Mouse (Mus musculus) stomach, embryonic 16.5 days (tissue): Measurements from ENCODE around the gene Pde4d. TPM values are rescaled to one million over a fixed set of nuclear protein-coding genes. Genes with fewer than 3 reads are reported as not detected.

Source experiments
- ATAC-seq: fragments of 200-750 bp; cut with Nextera tagmentation; 2 replicates; pipeline ENCODE4 v1.8.0; 2017; ENCODE audit warnings: moderate number of reproducible peaks, moderate TSS enrichment; ENCODE audit not compliant: insufficient read depth, low FRiP score
- H3K27ac ChIP-seq: fragments of 300-500 bp; sonication (generic); 2 replicates; pipeline ENCODE4 v1.5.1; 2014; ENCODE audit warnings: low read length
- H3K27me3 ChIP-seq: fragments of 300-500 bp; sonication (generic); 2 replicates; pipeline ENCODE4 v1.6.1; 2014; ENCODE audit warnings: low read length, control low read depth, mixed read lengths; ENCODE audit not compliant: control insufficient read depth, insufficient read depth
- H3K36me3 ChIP-seq: fragments of 300-500 bp; sonication (generic); 2 replicates; pipeline ENCODE4 v1.6.1; 2014; ENCODE audit warnings: low read length; ENCODE audit not compliant: control insufficient read depth, insufficient read depth
- H3K4me1 ChIP-seq: fragments of 300-500 bp; sonication (generic); 2 replicates; pipeline ENCODE4 v1.6.1; 2014; ENCODE audit warnings: low read length, control low read depth, mixed read lengths; ENCODE audit not compliant: control insufficient read depth, insufficient read depth
- H3K4me2 ChIP-seq: fragments of 300-500 bp; sonication (generic); 2 replicates; pipeline ENCODE4 v1.6.1; 2014; ENCODE audit warnings: low read depth, low read length, mixed read lengths
- H3K4me3 ChIP-seq: fragments of 300-500 bp; sonication (generic); replicated peaks from 2 replicates; pipeline ENCODE4 v1.5.1; 2014; ENCODE audit warnings: mild to moderate bottlenecking, low read length
- H3K9ac ChIP-seq: fragments of 300-500 bp; sonication (generic); 2 replicates; pipeline ENCODE4 v1.6.1; 2014; ENCODE audit warnings: low read length
- H3K9me3 ChIP-seq: fragments of 300-500 bp; sonication (generic); replicated peaks from 2 replicates; pipeline ENCODE4 v1.6.1; 2016; ENCODE audit warnings: low read length, control low read depth; ENCODE audit not compliant: control insufficient read depth
- WGBS: fragments of 180-500 bp; shearing (Covaris S2); extraction: QIAGEN DNeasy Blood & Tissue Kit; methylation state at CpG from one replicate; pipeline ENCODE4 v1.1.7; 2014; 5-methylcytosine and 5-hydroxymethylcytosine counted together
- polyA plus RNA-seq: library from polyadenylated mRNA; unstranded; fragments of >200 nt; fragmentation: Nextera tagmentation; extraction: Ambion mirVana; gene quantifications from 2 replicates; pipeline ENCODE4 v1.2.1, GENCODE M21; 2015

Pde4d gene
- polyA plus RNA-seq, 1 experiment from 2014 or later: 22.1 TPM

- Histone ChIP-seq H3K4me2 (peak overlapping the region; percentile 24; the same call in 1 of the 2 replicates), H3K9me3 (no peaks in the 10 kb centered on the region), H3K36me3 (no peaks in the 10 kb centered on the region), H3K9ac (no peak overlapping the region), H3K4me1 (peaks cover 8% of the 10 kb centered on the region), H3K27ac (peak overlapping the region; percentile 39), H3K4me3 (peak overlapping the region; percentile 14), H3K27me3 (no peaks in the 10 kb centered on the region)
- WGBS: 48% methylated on average over 9 of the region's 9 CpGs
- ATAC-seq: 0 out of 2 replicates have a peak, but pooled peaks have one; percentile 25
Observed at GRCm38 (mm10) chr13:108498773-108499313, 49.1 kb downstream of the Pde4d start.

DNA sequence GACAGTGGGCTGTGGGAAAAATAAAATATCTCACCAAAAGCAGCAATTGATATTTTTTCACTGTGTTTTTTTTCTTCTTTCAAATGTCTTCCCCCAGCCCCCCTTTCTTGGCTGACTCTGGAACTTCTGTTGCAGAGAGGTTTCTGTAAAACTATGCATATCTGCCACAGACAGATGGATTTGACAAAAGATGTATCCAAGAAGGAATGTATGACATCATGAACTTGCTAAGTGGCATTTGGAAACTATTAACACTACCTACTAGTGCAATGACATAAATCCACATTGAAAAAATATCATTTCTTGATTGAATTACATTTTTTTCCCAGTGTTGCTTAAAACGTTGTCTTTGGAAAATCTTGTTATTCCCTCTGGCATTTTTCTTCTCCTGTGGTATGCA, 51.6 kb downstream of the Pde4d start:
- H3K4me3 ChIP-seq: no peak overlapping the region
- H3K4me1 ChIP-seq: peaks cover 8% of the 10 kb centered on the region
- H3K4me2 ChIP-seq: no peak overlapping the region
- no peak overlapping the region for H3K27ac ChIP-seq
- no peaks in the 10 kb centered on the region for H3K36me3 ChIP-seq
- no peaks in the 10 kb centered on the region for H3K9me3 ChIP-seq
- H3K27me3 ChIP-seq: no peaks in the 10 kb centered on the region
- H3K9ac ChIP-seq: no peak overlapping the region
- ATAC-seq: no peak
- 29% methylated on average over 1 of the region's 1 CpGs for WGBS

DNA sequence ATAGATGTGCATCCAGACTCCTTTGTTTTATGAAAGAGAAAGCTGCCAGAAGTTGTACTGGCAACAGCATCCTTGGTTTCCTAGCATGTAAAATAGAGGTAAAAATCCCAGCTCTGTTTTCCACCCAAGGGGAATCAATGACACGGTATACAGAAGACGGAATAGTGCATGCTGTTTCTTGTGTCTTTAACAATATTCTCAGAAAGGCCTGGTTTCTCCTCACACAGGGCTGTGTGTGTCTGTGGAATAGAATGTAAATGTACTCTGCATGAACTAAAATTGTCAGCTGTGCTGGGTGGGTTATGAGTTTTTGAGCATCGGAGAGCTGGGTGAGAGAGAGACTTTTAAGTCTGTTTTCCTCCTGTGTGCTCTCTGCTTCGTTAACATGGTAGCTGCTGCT, 74.8 kb downstream of the Pde4d start:
- Histone ChIP-seq H3K9me3 (no peaks in the 10 kb centered on the region), H3K27me3 (no peaks in the 10 kb centered on the region), H3K4me2 (no peak overlapping the region), H3K4me3 (no peak overlapping the region), H3K9ac (no peak overlapping the region), H3K36me3 (no peaks in the 10 kb centered on the region), H3K27ac (no peak overlapping the region), H3K4me1 (no peaks in the 10 kb centered on the region)
- WGBS: 78% methylated on average over 4 of the region's 4 CpGs
- no peak for ATAC-seq

DNA sequence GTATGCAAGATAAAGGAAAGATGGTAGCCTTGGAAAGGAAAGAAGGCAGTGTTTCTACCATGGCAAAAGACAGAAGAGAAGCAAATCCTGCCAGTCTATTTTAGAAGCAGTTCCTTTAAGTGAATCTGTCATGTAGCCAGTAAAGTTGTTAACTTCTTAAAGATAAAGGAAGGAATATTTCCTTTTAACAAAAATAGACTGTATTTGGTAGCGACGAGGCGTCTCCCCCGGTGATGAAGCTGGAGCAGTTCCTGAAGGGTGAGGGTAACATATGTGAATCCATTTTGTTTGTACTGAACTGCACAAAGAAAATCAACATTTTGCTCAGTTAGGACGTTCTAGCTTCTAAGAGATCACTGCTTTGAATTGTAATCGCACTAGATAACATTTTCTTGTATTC, 75.2 kb downstream of the Pde4d start:
- Histone ChIP-seq H3K36me3 (no peaks in the 10 kb centered on the region), H3K9ac (no peak overlapping the region), H3K4me1 (no peaks in the 10 kb centered on the region), H3K27me3 (no peaks in the 10 kb centered on the region), H3K4me2 (no peak overlapping the region), H3K4me3 (no peak overlapping the region), H3K9me3 (no peaks in the 10 kb centered on the region), H3K27ac (no peak overlapping the region)
- ATAC-seq: no peak
- 70% methylated on average over 6 of the region's 6 CpGs for WGBS

- Histone ChIP-seq H3K27ac (no peak overlapping the region), H3K4me3 (no peak overlapping the region), H3K36me3 (no peaks in the 10 kb centered on the region), H3K9me3 (no peaks in the 10 kb centered on the region), H3K27me3 (no peaks in the 10 kb centered on the region), H3K9ac (no peak overlapping the region), H3K4me2 (no peak overlapping the region), H3K4me1 (no peaks in the 10 kb centered on the region)
- WGBS: 78% methylated on average over 13 of the region's 13 CpGs
- ATAC-seq: no peak
Observed at GRCm38 (mm10) chr13:108526258-108527007, 76.7 kb downstream of the Pde4d start.

DNA sequence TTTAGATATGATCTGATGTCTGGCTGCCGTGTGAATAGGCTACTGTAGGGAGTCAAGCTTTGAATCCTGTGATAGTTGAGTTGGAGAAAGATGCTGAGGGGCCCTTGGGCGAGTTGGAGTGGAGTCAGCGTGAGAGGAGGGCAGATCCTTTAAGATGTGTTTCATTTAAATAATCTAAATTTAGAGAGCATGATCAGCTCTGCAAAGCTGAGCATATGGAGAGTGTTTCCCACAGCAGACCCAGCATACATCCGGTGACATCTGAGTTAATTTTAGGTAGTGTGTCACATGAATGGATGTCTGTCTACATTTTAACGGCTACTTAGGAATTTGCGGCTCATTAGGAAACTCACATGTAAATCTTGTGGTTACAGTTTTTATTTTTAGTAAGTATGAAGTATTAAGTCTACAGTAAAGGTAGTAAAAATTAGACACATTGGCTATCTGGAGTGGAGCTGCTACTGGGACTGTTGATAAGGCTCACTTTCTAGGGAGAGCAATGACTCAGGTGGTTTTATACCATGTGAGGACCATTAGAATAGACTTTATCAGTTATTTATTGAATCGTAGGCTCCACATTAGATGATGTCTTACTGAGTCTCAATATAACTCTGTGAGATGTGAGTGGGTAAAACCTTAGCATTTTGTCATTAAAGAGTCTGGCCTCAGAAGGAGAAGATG, 77.5 kb downstream of the Pde4d start:
- H3K9ac ChIP-seq: no peak overlapping the region
- H3K27ac ChIP-seq: no peak overlapping the region
- WGBS: 79% methylated on average over 7 of the region's 7 CpGs
- no peaks in the 10 kb centered on the region for H3K36me3 ChIP-seq
- no peaks in the 10 kb centered on the region for H3K9me3 ChIP-seq
- no peak overlapping the region for H3K4me2 ChIP-seq
- H3K4me3 ChIP-seq: no peak overlapping the region
- no peak for ATAC-seq
- no peaks in the 10 kb centered on the region for H3K27me3 ChIP-seq
- no peaks in the 10 kb centered on the region for H3K4me1 ChIP-seq

- Histone ChIP-seq H3K4me1 (no peaks in the 10 kb centered on the region), H3K27ac (no peak overlapping the region), H3K27me3 (no peaks in the 10 kb centered on the region), H3K4me2 (no peak overlapping the region), H3K4me3 (no peak overlapping the region), H3K9ac (no peak overlapping the region), H3K9me3 (no peaks in the 10 kb centered on the region), H3K36me3 (no peaks in the 10 kb centered on the region)
- ATAC-seq: no peak
- 76% methylated on average over 1 of the region's 1 CpGs for WGBS
Observed at GRCm38 (mm10) chr13:108528343-108528742, 78.6 kb downstream of the Pde4d start.

DNA sequence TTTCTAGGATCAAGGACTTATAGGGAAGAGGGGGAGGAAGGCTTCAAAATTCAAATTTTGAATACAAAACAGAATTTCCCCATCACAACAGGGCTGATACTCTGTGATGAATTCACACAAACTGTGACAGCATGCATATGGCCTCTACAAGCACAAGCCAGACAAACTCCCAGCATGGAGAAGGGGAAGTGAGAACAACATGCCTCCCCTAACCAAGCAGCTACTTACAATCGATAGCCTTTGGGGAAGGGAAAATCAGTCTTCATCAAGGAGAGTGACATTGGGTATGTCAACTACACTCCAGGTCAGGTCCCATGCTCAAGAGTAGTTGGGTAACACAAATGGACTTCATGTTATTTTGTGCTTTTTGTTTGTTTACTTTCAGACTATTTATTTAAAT, 83.1 kb downstream of the Pde4d start:
- 87% methylated on average over 1 of the region's 1 CpGs for WGBS
- ATAC-seq: no peak
- Histone ChIP-seq H3K4me1 (no peaks in the 10 kb centered on the region), H3K9ac (no peak overlapping the region), H3K9me3 (no peaks in the 10 kb centered on the region), H3K36me3 (no peaks in the 10 kb centered on the region), H3K27me3 (no peaks in the 10 kb centered on the region), H3K4me3 (no peak overlapping the region), H3K27ac (no peak overlapping the region), H3K4me2 (no peak overlapping the region)

DNA sequence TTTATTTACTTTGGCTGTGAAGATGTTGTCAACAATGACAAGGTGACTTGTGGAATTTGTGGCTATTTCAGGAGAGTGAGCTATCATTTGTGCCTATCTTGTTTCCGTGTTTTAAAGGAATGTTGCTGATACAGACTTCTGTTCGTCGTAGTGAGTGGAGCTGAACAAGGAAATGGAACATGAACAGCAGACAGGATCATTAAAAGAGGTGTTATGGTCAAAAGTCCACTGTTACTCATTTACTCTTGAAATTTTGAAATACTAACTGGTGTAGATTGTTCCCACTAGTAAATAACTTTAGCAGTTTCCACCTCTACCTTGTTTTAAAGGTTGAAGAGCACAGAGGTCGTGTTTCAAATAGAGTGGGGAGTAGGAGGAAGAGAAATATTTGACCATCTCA, 86.7 kb downstream of the Pde4d start:
- H3K4me3 ChIP-seq: no peak overlapping the region
- H3K27me3 ChIP-seq: no peaks in the 10 kb centered on the region
- no peak overlapping the region for H3K4me2 ChIP-seq
- 46% methylated on average over 4 of the region's 4 CpGs for WGBS
- H3K27ac ChIP-seq: no peak overlapping the region
- no peak for ATAC-seq
- H3K9ac ChIP-seq: no peak overlapping the region
- H3K4me1 ChIP-seq: no peaks in the 10 kb centered on the region
- no peaks in the 10 kb centered on the region for H3K36me3 ChIP-seq
- no peaks in the 10 kb centered on the region for H3K9me3 ChIP-seq
